Mouse (Mus musculus) limb, embryonic 13.5 days (tissue): ENCODE results near the gene Scg5. TPM values are rescaled to one million over a fixed set of nuclear protein-coding genes. Genes with fewer than 3 reads are reported as not detected.

Experiments
- ATAC-seq: fragments of 200-750 bp; cut with Nextera tagmentation; 2 replicates; pipeline ENCODE4 v1.8.0; 2017; ENCODE audit warnings: low read depth, moderate number of reproducible peaks, moderate TSS enrichment; ENCODE audit not compliant: low FRiP score
- H3K27ac ChIP-seq: fragments of 300-500 bp; sonication (generic); 2 replicates; pipeline ENCODE4 v1.5.1; 2015; ENCODE audit warnings: inconsistent platforms, mild to moderate bottlenecking, moderate library complexity
- H3K27me3 ChIP-seq: fragments of 300-500 bp; sonication (generic); 2 replicates; pipeline ENCODE4 v1.6.1; 2015; ENCODE audit warnings: mild to moderate bottlenecking, inconsistent platforms
- H3K36me3 ChIP-seq: fragments of 300-500 bp; sonication (generic); 2 replicates; pipeline ENCODE4 v1.6.1; 2015; ENCODE audit warnings: inconsistent platforms, mild to moderate bottlenecking, moderate library complexity
- H3K4me1 ChIP-seq: fragments of 300-500 bp; sonication (generic); 2 replicates; pipeline ENCODE4 v1.6.1; 2015; ENCODE audit warnings: inconsistent platforms
- H3K4me2 ChIP-seq: fragments of 300-500 bp; sonication (generic); replicated peaks from 2 replicates; pipeline ENCODE4 v1.6.1; 2015; ENCODE audit warnings: inconsistent platforms, mild to moderate bottlenecking, moderate library complexity
- H3K4me3 ChIP-seq: fragments of 300-500 bp; sonication (generic); 2 replicates; pipeline ENCODE4 v1.5.1; 2015; ENCODE audit warnings: moderate library complexity, mild to moderate bottlenecking, inconsistent platforms
- H3K9ac ChIP-seq: fragments of 300-500 bp; sonication (generic); 2 replicates; pipeline ENCODE4 v1.6.1; 2015; ENCODE audit warnings: mild to moderate bottlenecking, inconsistent platforms
- H3K9me3 ChIP-seq: fragments of 300-500 bp; sonication (generic); 2 replicates; pipeline ENCODE4 v1.6.1; 2016; ENCODE audit warnings: inconsistent platforms
- WGBS: fragments of 180-500 bp; shearing (Covaris S2); methylation state at CpG from one replicate; pipeline ENCODE4 v1.1.7; 2015; 5-methylcytosine and 5-hydroxymethylcytosine counted together
- polyA plus RNA-seq: library from polyadenylated mRNA; unstranded; fragments of >200 nt; fragmentation: Nextera tagmentation; extraction: Ambion mirVana; gene quantifications from 2 replicates; pipeline ENCODE4 v1.2.1, GENCODE M21; 2015

Scg5 gene
- polyA plus RNA-seq, 1 experiment from 2014 or later: 1.3 TPM

DNA sequence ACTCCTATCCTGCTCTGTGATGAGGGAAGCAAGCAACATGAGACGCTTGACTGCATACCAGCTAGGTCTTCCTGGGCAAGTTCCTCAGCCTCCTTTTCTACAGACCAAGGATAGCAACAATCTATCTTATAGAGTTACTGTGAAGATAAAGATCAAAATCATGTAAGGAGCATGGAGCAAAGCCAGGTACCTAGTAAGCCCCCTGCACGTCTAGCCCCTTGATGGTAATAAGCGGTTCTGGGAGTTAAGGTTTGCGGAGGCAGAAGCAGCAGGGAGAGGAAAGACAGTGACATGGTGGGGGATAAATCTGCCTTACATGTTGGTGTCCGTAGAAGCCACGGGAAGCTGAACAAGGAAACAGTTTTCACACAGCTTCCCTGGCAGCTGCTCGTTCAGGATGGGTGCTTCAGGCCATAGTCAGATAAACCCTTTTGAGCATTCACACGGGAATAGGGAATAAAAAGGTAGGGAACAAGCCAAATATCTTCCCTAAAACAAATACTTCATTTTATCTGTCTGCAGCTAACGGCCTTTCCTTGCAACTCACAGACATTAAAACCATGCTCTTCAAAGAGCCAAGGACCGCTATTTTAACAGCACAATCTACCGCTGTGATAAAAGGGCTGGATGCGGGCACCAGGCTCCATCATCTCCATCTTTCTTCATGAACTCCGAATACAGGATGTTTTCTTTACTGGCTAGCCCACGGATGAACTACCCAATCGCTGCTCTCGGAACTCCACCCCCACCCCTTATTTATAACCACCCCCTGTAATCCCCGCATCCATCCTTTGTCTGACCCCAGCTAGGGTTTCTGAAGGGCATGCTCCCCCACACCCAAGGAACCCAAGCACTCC, 607 bp downstream of the Scg5 start:
- H3K9me3 ChIP-seq: no peaks in the 10 kb centered on the region
- H3K4me3 ChIP-seq: peak overlapping the region; percentile 36
- H3K4me1 ChIP-seq: peaks cover 11% of the 10 kb centered on the region
- peaks cover 16% of the 10 kb centered on the region for H3K36me3 ChIP-seq
- H3K9ac ChIP-seq: peak overlapping the region; percentile 35; the same call in 1 of the 2 replicates
- 21% methylated on average over 17 of the region's 17 CpGs for WGBS
- ATAC-seq: no peak; the same call in 1 of the 2 replicates
- H3K27ac ChIP-seq: no peak overlapping the region
- peaks cover 5% of the 10 kb centered on the region; the same call in 1 of the 2 replicates for H3K27me3 ChIP-seq
- peak overlapping the region; percentile 62 for H3K4me2 ChIP-seq

DNA sequence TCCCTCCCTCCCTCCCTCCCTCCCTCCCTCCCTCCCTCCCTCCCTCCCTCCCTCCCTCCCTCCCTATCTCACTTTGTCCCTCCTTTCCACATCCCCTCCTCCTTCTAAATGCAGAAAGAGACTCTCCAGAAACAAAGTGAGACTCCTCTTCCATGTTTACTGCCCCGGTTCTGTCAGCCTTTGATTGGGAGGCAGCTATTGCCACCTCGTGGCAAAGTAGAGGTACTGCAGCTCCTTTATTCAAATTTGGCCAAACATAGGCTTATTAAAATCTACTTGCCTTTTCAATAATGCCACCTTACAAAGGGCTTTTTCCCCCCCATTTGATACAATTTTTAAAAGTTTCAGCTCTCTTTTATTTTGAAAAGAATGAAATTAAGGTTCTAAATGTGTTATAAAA, 5.0 kb downstream of the Scg5 start:
- Histone ChIP-seq H3K9me3 (no peaks in the 10 kb centered on the region), H3K36me3 (no peaks in the 10 kb centered on the region), H3K4me3 (no peak overlapping the region), H3K4me1 (peaks cover 5% of the 10 kb centered on the region), H3K4me2 (no peak overlapping the region), H3K9ac (no peak overlapping the region), H3K27me3 (peaks cover 5% of the 10 kb centered on the region; the same call in 1 of the 2 replicates), H3K27ac (no peak overlapping the region)
- WGBS: 0% methylated on average over 2 of the region's 2 CpGs
- no peak for ATAC-seq

DNA sequence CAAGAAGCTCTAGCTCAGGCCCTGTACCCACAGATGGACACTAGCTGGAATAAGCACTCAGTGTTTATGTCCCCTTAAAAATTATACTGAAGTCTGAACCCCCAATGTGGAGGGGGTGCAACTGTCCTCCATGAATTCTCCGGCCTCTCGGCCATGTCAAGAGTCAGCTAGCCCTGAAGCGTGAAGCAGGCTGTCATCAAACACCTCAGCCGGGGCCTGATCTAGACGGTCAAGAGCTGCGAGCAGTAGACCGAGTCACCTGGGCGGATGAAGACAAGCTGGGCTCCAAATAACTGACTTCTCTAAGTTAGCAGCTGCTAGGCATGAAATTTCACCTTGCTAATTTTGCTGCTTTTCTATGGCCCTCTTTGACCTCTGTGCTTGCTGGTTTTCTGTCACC, 6.6 kb downstream of the Scg5 start:
- 94% methylated on average over 8 of the region's 8 CpGs for WGBS
- Histone ChIP-seq H3K4me3 (no peak overlapping the region), H3K36me3 (no peaks in the 10 kb centered on the region), H3K27me3 (no peaks in the 10 kb centered on the region), H3K4me1 (no peaks in the 10 kb centered on the region), H3K9ac (no peak overlapping the region), H3K4me2 (no peak overlapping the region), H3K9me3 (no peaks in the 10 kb centered on the region), H3K27ac (no peak overlapping the region)
- ATAC-seq: no peak

DNA sequence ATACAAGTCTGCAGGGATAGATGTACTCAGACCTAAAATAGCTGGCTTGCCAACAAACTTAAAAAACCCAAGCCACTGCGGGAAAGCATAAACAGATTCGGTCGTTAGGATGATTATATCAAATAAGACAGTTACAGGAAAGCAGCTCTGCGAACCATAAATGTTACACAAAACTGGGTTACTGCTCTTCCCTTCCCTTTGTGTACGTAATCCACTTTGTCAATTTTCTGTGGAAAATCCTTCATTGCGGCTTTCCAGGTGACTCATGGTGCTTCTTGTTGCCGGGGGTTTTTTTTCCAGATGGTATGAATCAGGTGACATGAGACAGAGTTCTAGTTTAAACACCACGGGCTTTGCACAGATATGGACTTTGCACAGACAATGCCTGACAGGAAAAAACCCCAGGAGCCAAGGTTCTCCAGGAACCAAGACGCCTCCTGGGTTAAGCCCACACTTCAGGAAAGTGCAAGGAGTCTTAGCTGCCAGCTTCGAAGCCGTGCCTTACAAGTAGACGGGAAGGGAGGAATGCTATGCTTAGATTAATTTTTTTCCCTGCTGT, 7.7 kb downstream of the Scg5 start:
- no peaks in the 10 kb centered on the region for H3K4me1 ChIP-seq
- H3K27me3 ChIP-seq: no peaks in the 10 kb centered on the region
- no peak overlapping the region for H3K4me3 ChIP-seq
- H3K4me2 ChIP-seq: no peak overlapping the region
- H3K9ac ChIP-seq: no peak overlapping the region
- WGBS: 60% methylated on average over 12 of the region's 12 CpGs
- ATAC-seq: no peak
- no peaks in the 10 kb centered on the region for H3K9me3 ChIP-seq
- no peaks in the 10 kb centered on the region for H3K36me3 ChIP-seq
- no peak overlapping the region for H3K27ac ChIP-seq

DNA sequence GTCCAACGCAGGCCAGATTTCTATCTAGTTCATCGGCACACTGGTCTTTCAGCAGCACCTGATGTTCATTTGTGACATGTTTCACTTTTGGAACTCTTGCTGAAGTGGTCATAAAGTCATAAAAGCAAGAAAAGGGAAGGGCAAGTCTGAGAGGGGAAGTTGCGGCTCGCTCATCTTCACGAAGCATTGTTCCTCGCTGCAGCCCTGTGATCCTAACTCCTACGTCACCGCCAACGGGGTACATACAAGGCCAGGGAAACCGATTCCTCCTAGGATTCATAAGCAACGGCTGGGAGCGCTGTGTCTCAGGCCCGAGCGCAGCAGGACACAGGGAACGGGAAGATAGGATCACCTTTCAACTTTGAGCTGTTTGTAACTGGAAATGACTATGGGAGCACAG, 8.8 kb downstream of the Scg5 start:
- H3K27me3 ChIP-seq: no peaks in the 10 kb centered on the region
- no peak for ATAC-seq
- no peak overlapping the region for H3K9ac ChIP-seq
- H3K4me1 ChIP-seq: no peaks in the 10 kb centered on the region
- H3K4me2 ChIP-seq: no peak overlapping the region
- H3K4me3 ChIP-seq: no peak overlapping the region
- no peak overlapping the region for H3K27ac ChIP-seq
- 89% methylated on average over 15 of the region's 15 CpGs for WGBS
- no peaks in the 10 kb centered on the region for H3K36me3 ChIP-seq
- no peaks in the 10 kb centered on the region for H3K9me3 ChIP-seq

DNA sequence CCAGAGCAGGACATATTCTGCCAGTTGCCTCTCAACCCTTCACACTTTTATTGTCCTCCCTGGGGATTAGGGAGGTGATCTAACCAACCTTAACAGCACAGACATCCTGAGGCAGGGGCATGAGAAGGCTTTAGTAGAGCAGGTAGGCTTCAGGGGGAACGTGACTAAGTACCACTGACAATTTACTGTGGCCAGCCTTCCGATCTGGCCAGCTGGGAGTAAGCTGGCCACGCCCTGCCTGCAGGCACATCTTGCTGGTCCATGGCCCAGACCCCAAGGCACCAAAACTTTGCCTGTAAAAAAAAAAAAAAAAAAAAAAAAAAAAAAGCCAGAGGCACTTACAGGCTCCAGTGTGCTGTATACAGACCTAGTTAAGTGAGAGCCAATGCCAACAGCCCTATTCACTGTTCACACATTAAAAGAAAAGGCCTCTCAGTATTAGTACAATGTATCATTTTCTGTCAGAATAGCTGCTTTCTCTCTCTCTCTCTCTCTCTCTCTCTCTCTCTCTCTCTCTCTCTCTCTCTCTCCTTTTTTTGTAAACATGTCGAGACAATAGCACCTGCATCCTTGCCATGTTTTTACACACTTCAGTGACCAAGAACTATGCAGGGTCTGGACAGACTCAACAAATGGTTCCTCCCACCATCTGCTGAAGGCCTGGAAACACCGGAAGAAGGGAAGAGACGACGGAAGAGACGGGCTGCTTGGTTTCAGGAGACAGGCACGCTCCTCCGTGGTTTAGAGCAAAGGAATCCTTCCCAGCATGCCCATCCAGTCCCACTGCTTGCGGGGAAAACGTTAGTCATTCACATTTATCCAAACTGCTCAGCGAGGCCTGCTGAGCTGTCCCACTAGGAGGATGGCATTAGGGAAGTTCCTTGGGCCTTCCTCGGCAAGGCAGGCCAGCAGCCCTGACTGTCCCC, 11.0 kb downstream of the Scg5 start:
- ATAC-seq: no peak
- no peak overlapping the region for H3K4me2 ChIP-seq
- no peak overlapping the region for H3K4me3 ChIP-seq
- no peaks in the 10 kb centered on the region for H3K9me3 ChIP-seq
- no peaks in the 10 kb centered on the region for H3K27me3 ChIP-seq
- no peak overlapping the region for H3K9ac ChIP-seq
- H3K36me3 ChIP-seq: no peaks in the 10 kb centered on the region
- no peaks in the 10 kb centered on the region for H3K4me1 ChIP-seq
- 78% methylated on average over 14 of the region's 14 CpGs for WGBS
- no peak overlapping the region for H3K27ac ChIP-seq

DNA sequence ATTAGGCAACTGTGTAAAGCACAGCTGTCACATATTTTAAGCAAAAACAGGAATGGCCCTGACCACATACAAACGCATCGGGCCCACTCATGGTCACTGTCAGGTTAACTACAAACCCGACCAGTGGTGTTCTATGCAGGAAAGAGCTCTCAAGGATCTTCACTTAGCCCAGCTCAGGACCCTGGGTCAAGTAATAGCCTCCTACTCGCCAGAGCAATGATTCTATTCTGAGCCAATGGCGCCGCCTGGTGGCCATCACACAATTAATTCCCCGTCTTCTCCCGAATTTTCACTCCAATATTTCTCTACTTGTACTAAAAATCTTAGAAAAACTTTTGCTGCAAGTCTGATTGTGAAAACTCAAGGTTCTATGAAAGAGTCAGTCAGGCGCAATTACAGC, 21.3 kb downstream of the Scg5 start:
- Histone ChIP-seq H3K27ac (no peak overlapping the region), H3K27me3 (no peaks in the 10 kb centered on the region), H3K9me3 (no peaks in the 10 kb centered on the region), H3K4me2 (no peak overlapping the region), H3K4me3 (no peak overlapping the region), H3K4me1 (no peaks in the 10 kb centered on the region), H3K36me3 (no peaks in the 10 kb centered on the region), H3K9ac (no peak overlapping the region)
- 16% methylated on average over 9 of the region's 9 CpGs for WGBS
- ATAC-seq: no peak

DNA sequence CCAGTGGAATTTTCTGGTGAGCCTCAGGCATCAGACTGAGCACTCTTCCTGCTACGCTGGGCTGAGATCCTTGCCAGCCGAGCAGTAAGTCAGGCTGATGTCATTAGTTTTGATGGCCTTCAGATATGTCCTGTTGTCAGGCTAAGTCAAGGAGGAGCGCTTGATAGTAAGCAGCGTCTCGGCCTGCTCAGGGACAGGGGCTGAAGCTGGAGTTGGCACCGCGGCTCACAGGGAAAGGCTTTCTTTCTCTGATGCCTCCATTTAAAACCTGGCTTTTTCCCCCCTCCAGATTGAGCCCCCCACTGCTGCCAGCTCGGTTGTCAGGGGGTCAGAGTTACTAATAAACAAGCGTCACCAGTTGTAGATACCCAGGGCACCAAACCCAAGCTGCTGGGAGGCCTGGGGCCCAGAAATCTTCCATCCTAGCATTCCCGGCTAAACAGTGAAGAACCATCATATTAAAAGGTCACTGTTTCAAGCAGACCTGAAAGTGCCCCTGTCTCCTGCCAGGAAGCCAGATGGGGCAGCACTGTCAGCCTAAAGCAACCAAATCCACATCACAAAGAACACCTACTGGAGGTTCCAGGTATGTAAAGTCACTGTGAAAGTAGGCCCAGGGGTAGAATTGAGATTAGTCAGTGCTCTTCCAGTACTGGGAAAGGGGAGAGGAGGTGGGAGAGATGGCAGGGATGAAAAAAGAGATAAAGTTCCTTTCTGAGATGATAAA, 21.9 kb downstream of the Scg5 start:
- Histone ChIP-seq H3K27ac (no peak overlapping the region), H3K4me1 (no peaks in the 10 kb centered on the region), H3K9ac (no peak overlapping the region), H3K4me2 (no peak overlapping the region), H3K36me3 (no peaks in the 10 kb centered on the region), H3K27me3 (no peaks in the 10 kb centered on the region), H3K4me3 (no peak overlapping the region), H3K9me3 (no peaks in the 10 kb centered on the region)
- WGBS: 63% methylated on average over 10 of the region's 10 CpGs
- no peak for ATAC-seq

DNA sequence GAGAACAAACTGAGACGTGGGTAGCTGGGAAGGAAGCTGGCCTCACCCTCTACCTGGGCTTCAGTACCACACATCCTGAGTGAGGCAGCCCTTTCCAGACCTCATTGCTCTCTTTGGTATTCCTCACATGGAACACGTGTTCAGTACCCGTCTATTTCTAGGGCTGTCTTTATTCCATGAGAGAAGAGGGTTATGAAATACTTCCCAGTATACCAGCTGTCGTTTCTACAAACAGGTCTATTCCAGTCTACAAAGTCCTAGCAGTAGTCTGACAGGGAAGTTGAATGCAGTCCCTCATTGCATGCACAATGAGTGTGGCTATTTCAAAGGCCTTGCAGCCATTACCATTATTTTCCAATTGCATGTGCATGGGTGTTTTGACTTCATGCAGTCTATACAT, 23.2 kb downstream of the Scg5 start:
- Histone ChIP-seq H3K36me3 (no peaks in the 10 kb centered on the region), H3K4me3 (no peak overlapping the region), H3K4me1 (peaks cover 2% of the 10 kb centered on the region; the same call in 1 of the 2 replicates), H3K27me3 (no peaks in the 10 kb centered on the region), H3K9me3 (no peaks in the 10 kb centered on the region), H3K9ac (no peak overlapping the region), H3K27ac (no peak overlapping the region), H3K4me2 (no peak overlapping the region)
- no peak for ATAC-seq
- 85% methylated on average over 4 of the region's 4 CpGs for WGBS

DNA sequence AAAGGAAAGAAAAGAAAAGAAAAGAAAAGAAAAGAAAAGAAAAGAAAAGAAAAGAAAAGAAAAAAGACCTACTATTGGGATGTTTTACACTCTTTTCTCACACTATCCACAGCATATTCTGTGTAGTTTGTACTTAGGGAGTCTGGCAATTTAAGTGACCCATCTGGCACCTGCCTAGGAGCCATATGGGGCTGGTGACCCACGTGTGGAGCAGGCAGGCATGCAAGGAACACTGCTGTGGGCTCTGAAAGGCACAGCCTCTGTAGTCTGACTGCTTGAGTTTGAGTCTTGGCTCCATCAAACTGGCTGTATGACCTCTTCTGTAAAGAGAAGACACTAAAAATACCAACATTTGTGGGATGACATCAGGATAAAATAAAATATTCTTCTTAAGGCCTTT, 25.2 kb downstream of the Scg5 start:
- H3K27me3 ChIP-seq: no peaks in the 10 kb centered on the region
- H3K36me3 ChIP-seq: no peaks in the 10 kb centered on the region
- H3K27ac ChIP-seq: no peak overlapping the region
- no peak overlapping the region for H3K9ac ChIP-seq
- ATAC-seq: no peak
- no peak overlapping the region for H3K4me3 ChIP-seq
- no peaks in the 10 kb centered on the region for H3K9me3 ChIP-seq
- no peak overlapping the region for H3K4me2 ChIP-seq
- peaks cover 5% of the 10 kb centered on the region; the same call in 1 of the 2 replicates for H3K4me1 ChIP-seq
- 13% methylated on average over 1 of the region's 1 CpGs for WGBS

DNA sequence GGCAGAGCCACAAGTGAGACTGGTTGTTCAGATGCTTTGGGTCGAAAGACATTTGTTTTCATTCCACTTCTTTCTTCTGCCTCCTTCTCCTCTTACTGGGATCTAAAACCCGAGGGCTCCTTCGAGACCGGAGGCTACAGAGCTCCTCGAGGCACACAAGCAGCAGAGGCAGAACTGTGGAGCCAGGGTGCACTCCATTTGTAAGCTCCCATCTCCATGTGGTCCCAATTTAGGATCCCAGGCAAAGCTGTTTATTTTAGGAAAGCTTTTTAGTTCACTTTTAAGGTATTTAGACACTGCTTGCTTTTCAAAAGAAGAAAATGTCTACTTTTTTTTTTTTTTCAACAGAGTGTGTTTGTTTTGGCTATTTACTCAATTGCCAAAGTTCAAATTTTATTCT, 28.1 kb downstream of the Scg5 start:
- Histone ChIP-seq H3K4me1 (peaks cover 9% of the 10 kb centered on the region), H3K27me3 (no peaks in the 10 kb centered on the region), H3K27ac (no peak overlapping the region), H3K36me3 (no peaks in the 10 kb centered on the region), H3K4me3 (no peak overlapping the region), H3K9me3 (no peaks in the 10 kb centered on the region), H3K9ac (no peak overlapping the region), H3K4me2 (no peak overlapping the region)
- no peak for ATAC-seq
- WGBS: 29% methylated on average over 5 of the region's 5 CpGs
